Mouse (Mus musculus): ENCODE results near the gene Polr2e.

DNA sequence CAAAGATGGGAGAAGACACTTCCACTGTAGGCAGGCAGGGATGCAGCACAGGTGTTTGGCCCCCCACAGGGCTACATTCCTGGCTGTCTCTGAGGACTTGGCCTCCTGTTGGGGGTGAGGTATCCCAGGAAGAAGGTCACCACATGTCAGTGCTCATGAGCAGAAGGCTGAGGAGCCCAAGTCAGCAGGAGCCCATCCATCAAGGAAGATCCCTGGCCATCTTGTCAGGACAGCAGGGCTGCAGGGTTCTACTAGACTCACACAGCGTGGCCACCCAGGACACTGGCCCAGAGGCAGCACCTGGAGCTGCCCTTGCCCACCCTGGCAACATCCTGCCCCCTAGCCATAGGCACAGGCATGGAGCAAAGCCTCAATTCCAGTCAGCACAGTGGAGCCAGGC is 36.3 kb upstream of the Polr2e start:
- TF ChIP-seq CTCF (IDR thresholded peaks at IDR 0.05; ENCODE audit: borderline replicate concordance, control insufficient read depth, extremely low read depth, insufficient read depth, low read length, poor library complexity) (no peak), POLR2A (IDR thresholded peaks at IDR 0.05; ENCODE audit: control insufficient read depth, extremely low read depth, insufficient read depth, low read length, poor library complexity) (no peak)

All from thymus, adult 2 months (tissue).